Mouse (Mus musculus): ENCODE results near the gene Hoxa11.

Hoxa11 gene

GRCm38 (mm10) chr6:52241001-52241621, 4.5 kb downstream of the Hoxa11 start:
- no peaks in the 10 kb centered on the region for H3K36me3 ChIP-seq (ENCODE audit: insufficient read depth, low read length)

GRCm38 (mm10) chr6:52240389-52241000, 5.1 kb downstream of the Hoxa11 start, which contains the start of gene Hoxa10:
Gene Hoxa10, minus strand, starts transcription at chr6:52240854.
- Histone ChIP-seq H3K36me3 (ENCODE audit: insufficient read depth, low read length) (no peaks in the 10 kb centered on the region), H3K4me3 (replicated peaks; ENCODE audit: low read length) (peak within 1 kb of the TSS; percentile 51), H3K4me1 (replicated peaks; ENCODE audit: low read depth, low read length) (peaks cover 52% of the 10 kb centered on the region), H3K27me3 (ENCODE audit: insufficient read depth, low read length) (peaks cover 97% of the 10 kb centered on the region), H3K9me3 (ENCODE audit: low read length) (peaks cover 2% of the 10 kb centered on the region; the same call in 1 of the 2 replicates)
- TF ChIP-seq NANOG (IDR thresholded peaks at IDR 0.05; ENCODE audit: borderline replicate concordance, low read length): no peak
- peak; percentile 74 for TF ChIP-seq CTCF (conservative IDR thresholded peaks at IDR 0.05; ENCODE audit: low read length)

More at GRCm38 (mm10) chr6:52241001-52241621, 4.5 kb downstream of the Hoxa11 start:
- Histone ChIP-seq H3K27me3 (ENCODE audit: insufficient read depth, low read length) (peaks cover 97% of the 10 kb centered on the region), H3K4me3 (replicated peaks; ENCODE audit: low read length) (peak overlapping the region; percentile 51), H3K9me3 (ENCODE audit: low read length) (peaks cover 2% of the 10 kb centered on the region; the same call in 1 of the 2 replicates), H3K4me1 (replicated peaks; ENCODE audit: low read depth, low read length) (peaks cover 58% of the 10 kb centered on the region)
- TF ChIP-seq CTCF (conservative IDR thresholded peaks at IDR 0.05; ENCODE audit: low read length) (no peak), POU5F1 (IDR thresholded peaks at IDR 0.05; ENCODE audit: borderline replicate concordance, low read length) (no peak), NANOG (IDR thresholded peaks at IDR 0.05; ENCODE audit: borderline replicate concordance, low read length) (no peak)

GRCm38 (mm10) chr6:52239625-52240388, 5.8 kb downstream of the Hoxa11 start:
- TF ChIP-seq POU5F1 (IDR thresholded peaks at IDR 0.05; ENCODE audit: borderline replicate concordance, low read length): no peak
- TF ChIP-seq CTCF (conservative IDR thresholded peaks at IDR 0.05; ENCODE audit: low read length): no peak
- no peak for TF ChIP-seq NANOG (IDR thresholded peaks at IDR 0.05; ENCODE audit: borderline replicate concordance, low read length)
- Histone ChIP-seq H3K4me1 (replicated peaks; ENCODE audit: low read depth, low read length) (peaks cover 51% of the 10 kb centered on the region), H3K9me3 (ENCODE audit: low read length) (peaks cover 2% of the 10 kb centered on the region; the same call in 1 of the 2 replicates), H3K27me3 (ENCODE audit: insufficient read depth, low read length) (peaks cover 97% of the 10 kb centered on the region), H3K4me3 (replicated peaks; ENCODE audit: low read length) (peak overlapping the region; percentile 51), H3K36me3 (ENCODE audit: insufficient read depth, low read length) (no peaks in the 10 kb centered on the region)

GRCm38 (mm10) chr6:52238976-52239375, 6.6 kb downstream of the Hoxa11 start:
- no peak overlapping the region for H3K4me3 ChIP-seq (replicated peaks; ENCODE audit: low read length)
- H3K27me3 ChIP-seq (ENCODE audit: insufficient read depth, low read length): peaks cover 97% of the 10 kb centered on the region
- TF ChIP-seq CTCF (conservative IDR thresholded peaks at IDR 0.05; ENCODE audit: low read length) (no peak), POU5F1 (IDR thresholded peaks at IDR 0.05; ENCODE audit: borderline replicate concordance, low read length) (no peak), NANOG (IDR thresholded peaks at IDR 0.05; ENCODE audit: borderline replicate concordance, low read length) (no peak)
- peaks cover 48% of the 10 kb centered on the region for H3K4me1 ChIP-seq (replicated peaks; ENCODE audit: low read depth, low read length)
- H3K36me3 ChIP-seq (ENCODE audit: insufficient read depth, low read length): no peaks in the 10 kb centered on the region
- peaks cover 2% of the 10 kb centered on the region; the same call in 1 of the 2 replicates for H3K9me3 ChIP-seq (ENCODE audit: low read length)

- TF ChIP-seq POU5F1 (IDR thresholded peaks at IDR 0.05; ENCODE audit: borderline replicate concordance, low read length) (no peak), NANOG (IDR thresholded peaks at IDR 0.05; ENCODE audit: borderline replicate concordance, low read length) (no peak), CTCF (conservative IDR thresholded peaks at IDR 0.05; ENCODE audit: low read length) (no peak)
- H3K27me3 ChIP-seq (ENCODE audit: insufficient read depth, low read length): peaks cover 97% of the 10 kb centered on the region
- peaks cover 47% of the 10 kb centered on the region for H3K4me1 ChIP-seq (replicated peaks; ENCODE audit: low read depth, low read length)
- no peak overlapping the region for H3K4me3 ChIP-seq (replicated peaks; ENCODE audit: low read length)
- peaks cover 2% of the 10 kb centered on the region; the same call in 1 of the 2 replicates for H3K9me3 ChIP-seq (ENCODE audit: low read length)
- no peaks in the 10 kb centered on the region for H3K36me3 ChIP-seq (ENCODE audit: insufficient read depth, low read length)
These were observed 7.5 kb downstream of the Hoxa11 start for GRCm38 (mm10) chr6:52238155-52238545.

GRCm38 (mm10) chr6:52237346-52238154, 8.1 kb downstream of the Hoxa11 start:
- H3K4me3 ChIP-seq (replicated peaks; ENCODE audit: low read length): no peak overlapping the region
- peaks cover 97% of the 10 kb centered on the region for H3K27me3 ChIP-seq (ENCODE audit: insufficient read depth, low read length)
- H3K36me3 ChIP-seq (ENCODE audit: insufficient read depth, low read length): no peaks in the 10 kb centered on the region
- TF ChIP-seq NANOG (IDR thresholded peaks at IDR 0.05; ENCODE audit: borderline replicate concordance, low read length): no peak
- no peak for TF ChIP-seq CTCF (conservative IDR thresholded peaks at IDR 0.05; ENCODE audit: low read length)
- no peak for TF ChIP-seq POU5F1 (IDR thresholded peaks at IDR 0.05; ENCODE audit: borderline replicate concordance, low read length)
- peaks cover 47% of the 10 kb centered on the region for H3K4me1 ChIP-seq (replicated peaks; ENCODE audit: low read depth, low read length)
- H3K9me3 ChIP-seq (ENCODE audit: low read length): peaks cover 2% of the 10 kb centered on the region; the same call in 1 of the 2 replicates

- H3K9me3 ChIP-seq (ENCODE audit: low read length): peaks cover 2% of the 10 kb centered on the region; the same call in 1 of the 2 replicates
- no peak for TF ChIP-seq POU5F1 (IDR thresholded peaks at IDR 0.05; ENCODE audit: borderline replicate concordance, low read length)
- no peak for TF ChIP-seq NANOG (IDR thresholded peaks at IDR 0.05; ENCODE audit: borderline replicate concordance, low read length)
- TF ChIP-seq CTCF (conservative IDR thresholded peaks at IDR 0.05; ENCODE audit: low read length): no peak
- no peak overlapping the region for H3K4me3 ChIP-seq (replicated peaks; ENCODE audit: low read length)
- peaks cover 97% of the 10 kb centered on the region for H3K27me3 ChIP-seq (ENCODE audit: insufficient read depth, low read length)
- H3K36me3 ChIP-seq (ENCODE audit: insufficient read depth, low read length): no peaks in the 10 kb centered on the region
- peaks cover 51% of the 10 kb centered on the region for H3K4me1 ChIP-seq (replicated peaks; ENCODE audit: low read depth, low read length)
These were observed 8.8 kb downstream of the Hoxa11 start for GRCm38 (mm10) chr6:52236806-52237205.

Data from E14TG2a.4 (cell line).